Mouse (Mus musculus) liver, embryonic 15.5 days (tissue): ENCODE measurements at regions not wholly inside any gene's neighbourhood (a gene's known extent, or its start where the extent isn't known, plus 50 kb on each side); places are given as distances from the start of the nearest gene placed in this dataset.
"Not testable (repeated sequence)": the region's sequence is repeated elsewhere in the genome, so short reads cannot be mapped to it uniquely, and the experiment has no call there.

Experiments used
- ATAC-seq: fragments of 200-750 bp; cut with Nextera tagmentation; 2 replicates; pipeline ENCODE4 v1.8.0; 2017; ENCODE audit warnings: moderate number of reproducible peaks, mild to moderate bottlenecking, moderate library complexity; ENCODE audit not compliant: insufficient read depth
- H3K27ac ChIP-seq: fragments of 300-500 bp; sonication (generic); replicated peaks from 2 replicates; pipeline ENCODE4 v1.5.1; 2015; ENCODE audit warnings: mild to moderate bottlenecking, inconsistent platforms
- H3K27me3 ChIP-seq: fragments of 300-500 bp; sonication (generic); 2 replicates; pipeline ENCODE4 v1.6.1; 2015; ENCODE audit warnings: mild to moderate bottlenecking, inconsistent platforms
- H3K36me3 ChIP-seq: fragments of 300-500 bp; sonication (generic); replicated peaks from 2 replicates; pipeline ENCODE4 v1.6.1; 2015; ENCODE audit warnings: moderate library complexity, mild to moderate bottlenecking, inconsistent platforms
- H3K4me1 ChIP-seq: fragments of 300-500 bp; sonication (generic); replicated peaks from 2 replicates; pipeline ENCODE4 v1.6.1; 2015; ENCODE audit warnings: inconsistent platforms
- H3K4me2 ChIP-seq: fragments of 300-500 bp; sonication (generic); 2 replicates; pipeline ENCODE4 v1.6.1; 2015; ENCODE audit warnings: moderate library complexity, mild to moderate bottlenecking, inconsistent platforms
- H3K4me3 ChIP-seq: fragments of 300-500 bp; sonication (generic); replicated peaks from 2 replicates; pipeline ENCODE4 v1.5.1; 2015; ENCODE audit warnings: mild to moderate bottlenecking, inconsistent platforms
- H3K9ac ChIP-seq: fragments of 300-500 bp; sonication (generic); 2 replicates; pipeline ENCODE4 v1.6.1; 2015; ENCODE audit warnings: moderate library complexity, mild to moderate bottlenecking, inconsistent platforms
- H3K9me3 ChIP-seq: fragments of 300-500 bp; sonication (generic); replicated peaks from 2 replicates; pipeline ENCODE4 v1.6.1; 2016; ENCODE audit warnings: inconsistent platforms
- WGBS: fragments of 180-500 bp; shearing (Covaris S2); methylation state at CpG from one replicate; pipeline ENCODE4 v1.1.7; 2015; ENCODE audit warnings: mixed read lengths; ENCODE audit not compliant: insufficient replicate concordance; 5-methylcytosine and 5-hydroxymethylcytosine counted together

- WGBS: 51% methylated on average over 2 of the region's 2 CpGs
- H3K4me3 ChIP-seq: no peak overlapping the region
- H3K4me2 ChIP-seq: no peak overlapping the region
- no peaks in the 10 kb centered on the region for H3K4me1 ChIP-seq
- no peak overlapping the region for H3K9ac ChIP-seq
- H3K27ac ChIP-seq: no peak overlapping the region
- H3K27me3 ChIP-seq: no peaks in the 10 kb centered on the region
- H3K9me3 ChIP-seq: no peaks in the 10 kb centered on the region
- no peak for ATAC-seq
- H3K36me3 ChIP-seq: no peaks in the 10 kb centered on the region
Measured at GRCm38 (mm10) chr13:12677372-12677771, 111.7 kb downstream of the Ero1lb start.

GRCm38 (mm10) chr13:12671011-12671410 is 105.3 kb downstream of the Ero1lb start:
- not testable (repeated sequence) for H3K36me3 ChIP-seq, H3K4me1 ChIP-seq, H3K4me2 ChIP-seq, H3K4me3 ChIP-seq, H3K9ac ChIP-seq, H3K9me3 ChIP-seq, ATAC-seq, H3K27ac ChIP-seq, H3K27me3 ChIP-seq
- 64% methylated on average over 2 of the region's 2 CpGs for WGBS

DNA sequence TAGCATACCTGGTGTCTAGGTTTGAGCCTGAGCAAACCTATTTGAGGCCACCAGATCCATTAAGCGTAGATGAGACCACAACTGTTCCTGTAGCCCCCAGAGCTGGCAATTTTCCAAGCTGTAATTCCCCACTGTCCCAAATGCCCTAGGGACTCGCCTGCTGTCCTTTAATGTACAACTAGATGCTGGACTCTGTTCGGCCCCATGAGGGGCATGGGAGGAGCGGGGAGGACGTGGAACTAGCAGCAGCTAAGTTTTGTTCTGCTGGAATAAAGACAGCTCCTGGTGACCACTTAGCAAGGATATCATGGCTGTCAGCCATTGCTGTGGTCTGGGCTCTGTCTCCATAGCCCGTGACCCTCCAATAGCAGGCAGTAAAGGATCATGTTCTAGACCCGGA is 103.1 kb downstream of the Ero1lb start:
- not testable (repeated sequence) for H3K27me3 ChIP-seq, H3K9ac ChIP-seq, H3K4me1 ChIP-seq, H3K4me3 ChIP-seq, H3K27ac ChIP-seq, H3K36me3 ChIP-seq, H3K9me3 ChIP-seq, H3K4me2 ChIP-seq
- WGBS: no CpG with 5 or more reads among the region's 7 CpGs
- ATAC-seq: peak; percentile 48; the same call in 1 of the 2 replicates

DNA sequence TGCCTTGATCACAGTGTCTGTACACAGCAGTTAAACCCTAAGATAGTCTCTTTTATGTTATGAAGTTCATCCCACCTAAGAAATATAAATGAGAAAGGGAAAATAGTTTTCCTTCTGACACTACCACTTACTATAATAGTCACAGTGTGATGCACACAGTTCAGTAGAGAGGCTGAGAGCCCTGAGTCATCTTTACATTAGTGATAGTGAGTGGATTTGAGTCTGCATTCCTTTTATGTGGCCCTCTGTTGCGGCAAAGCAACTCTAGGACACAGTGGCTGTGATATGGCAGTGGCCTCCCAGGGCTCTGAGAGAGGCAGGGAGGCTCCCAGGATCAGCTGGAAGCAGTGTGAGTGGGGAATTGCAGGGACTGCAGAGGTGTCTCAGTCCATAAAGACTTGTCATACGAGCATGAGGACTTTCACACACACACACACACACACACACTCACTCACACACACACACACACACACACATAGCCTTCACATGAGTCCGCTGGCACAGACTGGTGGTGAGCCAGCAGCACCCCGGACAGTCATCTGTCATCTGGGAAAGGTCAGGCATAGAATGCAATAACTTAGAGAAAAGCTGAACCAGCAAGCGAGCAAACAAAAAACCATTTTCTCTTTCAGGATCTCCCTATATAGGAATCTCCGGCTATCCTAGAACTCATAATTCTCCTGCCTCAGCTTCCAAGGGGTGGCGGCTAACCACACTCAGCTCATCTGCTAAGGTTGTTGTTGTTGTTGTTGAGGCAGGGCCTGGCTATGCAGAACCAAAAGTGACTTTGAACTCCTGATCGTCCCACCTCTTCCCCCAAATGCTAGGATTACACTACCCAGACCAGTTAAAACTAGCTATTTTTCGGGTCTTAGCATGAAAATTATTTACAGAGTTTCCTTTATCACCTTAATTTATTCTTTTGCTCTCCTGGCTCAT is 102.3 kb downstream of the Ero1lb start:
- H3K4me2 ChIP-seq, H3K27me3 ChIP-seq, H3K36me3 ChIP-seq, H3K9me3 ChIP-seq, H3K9ac ChIP-seq, H3K27ac ChIP-seq, H3K4me3 ChIP-seq, H3K4me1 ChIP-seq: not testable (repeated sequence)
- 54% methylated on average over 9 of the region's 9 CpGs for WGBS
- peak; percentile 23; the same call in 1 of the 2 replicates for ATAC-seq

DNA sequence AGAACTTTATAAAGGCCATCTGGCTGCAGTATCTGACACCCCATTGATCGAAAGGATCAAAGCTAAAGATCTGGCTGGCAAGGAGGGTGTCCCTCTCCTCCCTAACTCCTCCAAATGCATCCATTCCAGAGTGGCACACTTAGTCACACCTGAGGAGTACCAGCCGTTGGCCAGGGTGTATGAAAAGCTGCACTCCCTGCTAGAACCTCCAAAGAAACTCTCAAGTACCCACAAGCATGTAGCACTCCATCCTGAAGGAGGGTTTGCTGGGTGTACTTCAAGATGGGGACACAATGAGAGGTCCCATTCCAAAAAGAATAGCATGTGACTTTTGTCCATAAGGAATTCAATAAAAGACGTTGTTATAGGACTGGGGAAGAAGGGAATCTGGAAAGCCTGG is 100.4 kb downstream of the Ero1lb start:
- WGBS: 44% methylated on average over 3 of the region's 3 CpGs
- H3K4me1 ChIP-seq, H3K27me3 ChIP-seq, H3K4me2 ChIP-seq, H3K9ac ChIP-seq, H3K4me3 ChIP-seq, H3K27ac ChIP-seq, ATAC-seq, H3K9me3 ChIP-seq, H3K36me3 ChIP-seq: not testable (repeated sequence)
